Mouse (Mus musculus) liver, embryonic 15.5 days (tissue): ENCODE data around the gene Olfr923. TPM values are rescaled to one million over a fixed set of nuclear protein-coding genes. Genes with fewer than 3 reads are reported as not detected.

Source experiments
- polyA plus RNA-seq: library from polyadenylated mRNA; unstranded; fragments of >200 nt; fragmentation: Nextera tagmentation; extraction: Ambion mirVana; gene quantifications from 2 replicates; pipeline ENCODE4 v1.2.1, GENCODE M21; 2015

Gene Olfr923
- polyA plus RNA-seq, 1 experiment from 2014 or later: 0.03 TPM

Other genes starting within 250 kb of the Olfr923 start
- gene Olfr912, start 246.4 kb upstream of the Olfr923 start, polyA plus RNA-seq: not detected in 2 replicates
- not detected in 2 replicates for gene Olfr913, start 233.8 kb upstream of the Olfr923 start, polyA plus RNA-seq
- gene Olfr914, start 221.4 kb upstream of the Olfr923 start, polyA plus RNA-seq: not detected in 2 replicates
- not detected in 2 replicates for gene Olfr916, start 166.7 kb upstream of the Olfr923 start, polyA plus RNA-seq
- not detected in 2 replicates for gene Olfr917, start 160.7 kb upstream of the Olfr923 start, polyA plus RNA-seq
- not detected in 2 replicates for gene Olfr918, start 151.9 kb upstream of the Olfr923 start, polyA plus RNA-seq
- not detected in 2 replicates for gene Olfr919, start 122.9 kb upstream of the Olfr923 start, polyA plus RNA-seq
- 7.8 and 8.2 TPM in 2 replicates for gene Vwa5a, start 108.3 kb upstream of the Olfr923 start, polyA plus RNA-seq
- 0.02 TPM in 1 of 2 replicates, not detected in the other for gene Olfr920, start 74.2 kb upstream of the Olfr923 start, polyA plus RNA-seq
- not detected in 2 replicates for gene Olfr921, start 53.5 kb upstream of the Olfr923 start, polyA plus RNA-seq
- not detected in 2 replicates for gene Olfr922, start 11.9 kb upstream of the Olfr923 start, polyA plus RNA-seq
- gene Olfr924, start 17.9 kb downstream of the Olfr923 start, polyA plus RNA-seq: not detected in 2 replicates
- gene Olfr26, start 28.5 kb downstream of the Olfr923 start, polyA plus RNA-seq: not detected in 2 replicates
- gene Olfr926, start 50.6 kb downstream of the Olfr923 start, polyA plus RNA-seq: not detected in 2 replicates
- gene Olfr930, start 103.3 kb downstream of the Olfr923 start, polyA plus RNA-seq: not detected in 2 replicates
- not detected in 2 replicates for gene Olfr933, start 145.8 kb downstream of the Olfr923 start, polyA plus RNA-seq
- not detected in 2 replicates for gene Olfr934, start 161.8 kb downstream of the Olfr923 start, polyA plus RNA-seq
- gene Olfr935, start 173.1 kb downstream of the Olfr923 start, polyA plus RNA-seq: not detected in 2 replicates
- gene Olfr146, start 196.8 kb downstream of the Olfr923 start, polyA plus RNA-seq: not detected in 2 replicates
- gene Olfr937, start 238.4 kb downstream of the Olfr923 start, polyA plus RNA-seq: not detected in 2 replicates